Mouse (Mus musculus): ENCODE results near the gene Ifnk.

Gene Ifnk

GRCm38 (mm10) chr4:35192725-35193124 lies 40.9 kb downstream of the Ifnk start:
- peak; percentile 19 for DNase-seq (ENCODE audit: low read depth, low spot score)

- no peak for DNase-seq (ENCODE audit: low read depth, low spot score)
Observed at GRCm38 (mm10) chr4:35201700-35202099, 49.8 kb downstream of the Ifnk start.
